Mouse (Mus musculus) kidney, adult 11 months (tissue): ENCODE results near the gene Gm11565.
"Not testable (repeated sequence)": the region's sequence is repeated elsewhere in the genome, so short reads cannot be mapped to it uniquely, and the experiment has no call there.

Experiments
- DNase-seq: peaks from one replicate; pipeline ENCODE4 v3.0.0; 2022

Gene Gm11565

DNA sequence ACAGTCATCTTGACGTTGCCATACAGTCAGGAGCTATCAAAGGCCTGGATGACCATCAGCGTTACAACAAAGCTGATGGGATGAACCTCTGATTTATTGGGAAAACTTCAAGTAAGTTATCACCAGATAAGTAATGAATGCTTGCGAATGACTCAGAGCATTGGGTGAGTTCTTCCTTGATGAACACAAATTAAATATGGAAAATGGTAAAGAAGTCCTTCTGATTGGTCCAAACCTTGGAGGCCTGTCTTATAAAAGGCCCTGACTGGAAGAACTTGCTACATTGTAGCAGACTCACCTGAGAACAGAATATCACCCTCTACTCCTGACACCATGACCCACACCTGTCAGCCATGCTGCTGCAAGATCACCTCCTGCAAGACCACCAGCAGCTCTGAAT is at the start of gene Gm11565:
Gene Gm11565 (plus strand): TSS at position 301 of the 400 bp plus-strand sequence.
- DNase-seq: no peak

DNA sequence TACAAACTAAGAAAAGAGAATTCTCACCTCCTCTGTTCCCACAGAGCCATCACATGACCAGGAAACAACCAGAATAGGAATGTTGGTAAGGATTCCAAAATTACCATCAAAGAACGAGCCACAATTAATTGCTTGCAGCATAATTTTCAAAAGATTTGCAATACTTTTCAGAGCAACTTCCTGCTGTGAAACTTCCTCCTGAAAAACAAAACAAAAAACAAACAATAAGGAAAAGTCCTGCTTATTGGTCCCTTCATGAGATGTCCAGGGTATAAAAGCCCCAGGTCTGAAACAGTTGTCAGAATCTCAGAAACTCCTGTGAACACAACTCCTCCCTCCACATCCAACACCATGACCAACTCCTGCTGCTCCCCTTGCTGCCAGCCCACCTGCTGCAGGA is 41.5 kb upstream of the Gm11565 start, which contains the start of gene Krtap9-1:
Gene Krtap9-1 (plus strand): TSS at position 301 of the 400 bp plus-strand sequence.
- not testable (repeated sequence) for DNase-seq

DNA sequence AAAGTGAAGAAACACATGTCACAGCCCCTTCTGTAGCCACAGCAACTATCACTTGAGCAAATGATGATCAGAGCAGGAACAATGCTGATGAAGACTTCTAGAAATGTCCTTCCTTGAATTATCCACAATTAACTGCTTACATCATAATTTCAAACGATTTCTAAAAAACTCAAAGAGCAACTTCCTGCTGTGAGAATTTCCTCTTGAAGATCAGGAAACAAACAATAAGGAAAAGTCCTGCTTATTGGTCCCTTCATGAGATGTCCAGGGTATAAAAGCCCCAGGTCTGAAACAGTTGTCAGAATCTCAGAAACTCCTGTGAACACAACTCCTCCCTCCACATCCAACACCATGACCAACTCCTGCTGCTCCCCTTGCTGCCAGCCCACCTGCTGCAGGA is 35.7 kb upstream of the Gm11565 start, which contains the start of gene Gm11567:
Gene Gm11567 (plus strand): TSS at position 301 of the 400 bp plus-strand sequence.
- DNase-seq: not testable (repeated sequence)

GRCm38 (mm10) chr11:99907620-99908019 is 6.9 kb upstream of the Gm11565 start, which contains the start of gene Krtap31-1:
Gene Krtap31-1 (plus strand): TSS chr11:99907920.
- no peak for DNase-seq

GRCm38 (mm10) chr11:99935991-99936390 is 21.4 kb downstream of the Gm11565 start, which contains the start of gene Krtap31-2:
Gene Krtap31-2 (plus strand): TSS chr11:99936291.
- DNase-seq: no peak

DNA sequence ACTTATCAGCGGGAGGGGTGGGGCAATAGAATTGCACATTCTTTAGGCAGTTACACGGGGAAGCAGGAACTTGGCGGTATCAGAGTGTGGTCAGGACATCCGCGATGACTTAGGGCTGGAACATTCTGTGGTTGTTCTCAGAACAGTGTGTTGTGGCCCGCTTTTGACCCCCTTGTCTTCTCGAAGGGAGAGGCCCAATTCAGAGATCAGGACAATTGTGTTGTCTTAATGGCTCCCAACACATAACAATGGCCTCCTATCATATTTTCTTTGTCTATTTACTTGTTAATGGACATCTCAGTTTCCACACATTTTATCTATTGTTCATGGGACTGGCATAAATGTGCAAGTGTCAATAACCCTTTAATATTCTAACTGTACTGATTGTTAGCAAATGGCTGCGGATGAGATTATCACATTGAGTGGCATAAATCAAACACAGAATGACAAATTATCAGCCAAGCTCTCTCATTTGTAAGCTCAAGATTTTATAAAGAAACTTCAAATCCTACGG is 23.3 kb downstream of the Gm11565 start:
- DNase-seq: no peak

GRCm38 (mm10) chr11:99948175-99948574 is 33.6 kb downstream of the Gm11565 start, which contains the start of gene Krtap9-5:
Gene Krtap9-5 (plus strand): TSS chr11:99948475.
- no peak for DNase-seq

GRCm38 (mm10) chr11:99964213-99964612 is 49.7 kb downstream of the Gm11565 start:
- no peak for DNase-seq
